ENCODE assay signal across 15 mouse cellular contexts in genomic region chr6:137331826-137332225, GRCm38 (mm10).
"Had no signal": no experiment of that assay in that cellular context is flagged by ENCODE, and none has a peak within 500 bp of the region (broad histone marks: within the 10 kb centered on the region; RNA-seq: fewer than 3 reads in every experiment).

No protein-coding gene starts in this region.

- H3K4me2 ChIP-seq: kidney, embryonic 15.5 days; liver, embryonic 13.5 days; neural tube, embryonic 13.5 days had no signal

- H3K27ac ChIP-seq: kidney, embryonic 15.5 days; left cerebral cortex, adult 2 months; liver, embryonic 13.5 days; macrophage; neural tube, embryonic 13.5 days had no signal

- H3K9me3 ChIP-seq: kidney, embryonic 15.5 days had no signal

- H3K9ac ChIP-seq: kidney, embryonic 15.5 days; liver, embryonic 13.5 days; neural tube, embryonic 13.5 days had no signal

- DNase-seq: kidney, adult 8-10 months; kidney, postnatal 10 days; kidney, postnatal 36 days; layer of hippocampus, postnatal 36 days; liver, embryonic 13.5 days; lung, adult 2 months; lung, postnatal 14 days; retina, postnatal 1 day; thymus, adult 18-20 months; thymus, postnatal 36 days had no signal

- H3K27me3 ChIP-seq: kidney, embryonic 15.5 days; liver, embryonic 13.5 days; neural tube, embryonic 13.5 days had no signal

- H3K36me3 ChIP-seq: kidney, embryonic 15.5 days; liver, embryonic 13.5 days had no signal

- H3K4me3 ChIP-seq: kidney, embryonic 15.5 days; left cerebral cortex, adult 2 months; liver, embryonic 13.5 days; myocyte; neural tube, embryonic 13.5 days had no signal

- H3K4me1 ChIP-seq: liver, embryonic 13.5 days had no signal
